ENCODE assay signal across 9 mouse cellular contexts in the genomic region with DNA sequence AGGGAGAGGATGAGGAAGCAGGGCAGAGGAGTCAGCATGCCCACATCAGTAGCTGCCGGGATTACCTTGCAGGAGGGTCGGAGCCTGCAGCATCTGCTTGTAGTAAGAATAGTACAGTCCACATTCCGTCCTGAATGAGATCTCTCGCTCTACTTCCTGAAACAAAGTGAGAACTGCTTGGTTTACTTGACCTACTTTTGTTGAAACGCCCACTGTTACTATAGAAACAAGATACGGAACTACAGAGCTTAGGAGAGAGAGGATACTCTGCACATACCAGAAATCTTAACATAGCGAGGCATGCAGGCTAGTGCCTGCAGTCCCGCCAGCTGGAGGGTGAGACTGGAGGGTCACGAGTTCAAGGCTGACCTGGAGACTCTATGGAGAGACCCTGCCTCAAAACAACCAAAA. TPM values are rescaled to one million over a fixed set of nuclear protein-coding genes. Genes with fewer than 3 reads are reported as not detected.
DNase-seq lines count a peak whose midpoint lies in the region; ATAC-seq and TF ChIP-seq lines count a peak whose summit lies in the region.
"Had no signal": no experiment of that assay in that cellular context is flagged by ENCODE, and none has a peak within 500 bp of the region (broad histone marks: within the 10 kb centered on the region; RNA-seq: fewer than 3 reads in every experiment).

No protein-coding gene starts in this region.

- H3K4me1 ChIP-seq in kidney, postnatal 0 days (replicated peaks; ENCODE audit: insufficient read depth, low read length), result no peaks in the 10 kb centered on the region
- peaks cover 2% of the 10 kb centered on the region for H3K4me1 ChIP-seq in lung, adult 2 months (ENCODE audit: control insufficient read depth, insufficient read depth, low read length)
- H3K4me1 ChIP-seq: embryonic facial prominence, embryonic 13.5 days; limb, embryonic 12.5 days had no signal

- no peak for TF ChIP-seq CTCF in kidney, postnatal 0 days (IDR thresholded peaks at IDR 0.05; ENCODE audit: low read depth)
- no peak for TF ChIP-seq CTCF in lung, adult 2 months (IDR thresholded peaks at IDR 0.05; ENCODE audit: insufficient read depth, low read length)

- no peaks in the 10 kb centered on the region for H3K9me3 ChIP-seq in kidney, postnatal 0 days (replicated peaks; ENCODE audit: low read length)

- no peaks in the 10 kb centered on the region for H3K36me3 ChIP-seq in kidney, postnatal 0 days (ENCODE audit: insufficient read depth, low read length)

- no peak overlapping the region for H3K4me2 ChIP-seq in kidney, postnatal 0 days (ENCODE audit: low read length)
- H3K4me2 ChIP-seq: embryonic facial prominence, embryonic 13.5 days; limb, embryonic 12.5 days had no signal

- TF ChIP-seq POLR2A in lung, adult 2 months (IDR thresholded peaks at IDR 0.05; ENCODE audit: borderline replicate concordance, extremely low read depth, low read depth, low read length), result no peak

- no peaks in the 10 kb centered on the region for H3K27me3 ChIP-seq in kidney, postnatal 0 days (ENCODE audit: insufficient read depth, low read length)
- H3K27me3 ChIP-seq: embryonic facial prominence, embryonic 13.5 days; limb, embryonic 12.5 days had no signal

- 75% methylated on average over 9 of the region's 9 CpGs for WGBS in kidney, postnatal 0 days
- WGBS in lung, adult 2 months, result 33% methylated on average over 9 of the region's 9 CpGs

- no peak overlapping the region for H3K9ac ChIP-seq in kidney, postnatal 0 days (ENCODE audit: low read depth, low read length)
- H3K9ac ChIP-seq: embryonic facial prominence, embryonic 13.5 days; limb, embryonic 12.5 days had no signal

- ATAC-seq in kidney, postnatal 0 days (replicated peaks; ENCODE audit: low FRiP score, low read depth), result no peak

- H3K27ac ChIP-seq in kidney, postnatal 0 days, result no peak overlapping the region
- H3K27ac ChIP-seq: embryonic facial prominence, embryonic 13.5 days; limb, embryonic 12.5 days had no signal

- DNase-seq in kidney, postnatal 0 days (ENCODE audit: low spot score), result peak; percentile 42
- DNase-seq in kidney, adult 18-20 months, result no peak
- peak; percentile 51 for DNase-seq in adrenal gland, postnatal 14 days
- peak; percentile 25 for DNase-seq in lung, adult 2 months
- DNase-seq in telencephalon, adult 2 months (ENCODE audit: low read depth, low spot score), result peak; percentile 81
- no peak for DNase-seq in cerebellum, adult 11-12 months
- DNase-seq in spleen, postnatal 4 days (ENCODE audit: low spot score in 2 of 2), result no peak

- no peak overlapping the region for H3K4me3 ChIP-seq in kidney, postnatal 0 days (replicated peaks; ENCODE audit: low read depth, low read length)
- no peak overlapping the region for H3K4me3 ChIP-seq in lung, adult 2 months (replicated peaks; ENCODE audit: extremely low read depth, low read depth, low read length)
- H3K4me3 ChIP-seq: embryonic facial prominence, embryonic 13.5 days; limb, embryonic 12.5 days had no signal

RNA-seq across cellular contexts. Expression of a gene that starts 24.6 kb away (rescaled TPM):
- polyA plus RNA-seq in kidney, postnatal 0 days (2015; fragmentation: Nextera tagmentation; extraction: Ambion mirVana), result 21.3 and 23.9 TPM in 2 replicates
- total RNA-seq in adrenal gland, postnatal 14 days (2021), result 30.2 and 35.9 TPM in 2 replicates
- polyA plus RNA-seq in lung, adult 2 months (2012; rRNA removed), result 7.2 and 10.9 TPM in 2 replicates

Comparison
In these comparisons a context has a peak if more than half of its experiments do, and no peak if none do; other contexts are left out.
1. DNase-seq: peak in kidney, postnatal 0 days (single experiment), adrenal gland, postnatal 14 days (single experiment), lung, adult 2 months (single experiment) and telencephalon, adult 2 months (single experiment); none in kidney, adult 18-20 months (single experiment), cerebellum, adult 11-12 months (single experiment) and spleen, postnatal 4 days (0 of 2).